In the genomic region with DNA sequence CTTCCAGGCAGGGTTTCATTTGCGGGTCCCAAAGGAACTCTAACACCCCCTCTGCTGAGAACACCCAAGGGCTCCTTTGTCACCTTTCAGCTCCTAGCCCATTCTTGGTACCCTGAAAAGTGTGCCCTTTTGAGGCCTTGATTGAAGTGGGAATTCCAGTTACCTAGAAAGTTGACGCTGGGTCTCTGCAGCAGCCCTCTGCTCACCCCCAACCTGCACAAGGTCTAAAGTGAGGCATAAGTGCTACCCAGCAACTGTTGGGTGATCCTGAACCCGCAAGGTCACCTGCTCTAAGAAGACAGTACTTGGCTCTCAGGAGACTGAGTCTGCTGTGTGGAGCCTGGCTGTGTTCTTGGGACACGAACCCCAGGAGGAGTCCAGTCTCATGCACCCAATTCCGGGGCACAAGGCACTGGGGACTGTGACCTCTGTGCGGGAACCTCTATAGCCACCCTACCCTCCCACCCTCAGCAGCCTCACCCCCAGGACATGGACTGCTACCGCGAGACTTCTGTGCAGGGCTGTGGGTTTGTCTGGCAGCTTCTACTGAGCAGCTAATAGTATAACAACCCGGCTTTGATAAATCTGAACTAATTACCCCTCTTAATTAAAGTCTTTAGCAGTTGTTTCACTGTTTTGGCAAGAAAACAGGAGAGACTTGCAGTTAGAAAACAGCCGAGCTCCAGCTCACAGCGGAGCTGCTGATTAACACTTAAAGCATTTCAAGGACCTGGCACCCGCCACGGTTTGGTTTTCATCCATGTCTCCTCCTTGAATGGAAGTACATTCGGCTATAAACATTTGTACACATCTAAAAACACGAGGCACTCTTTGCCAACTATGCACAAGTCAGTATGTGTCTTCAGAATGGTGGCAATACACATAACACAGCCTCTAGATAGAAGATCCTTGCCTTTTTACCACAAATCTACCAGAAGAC, we compare ENCODE assay signal across 17 mouse cellular contexts. TPM values are rescaled to one million over a fixed set of nuclear protein-coding genes. Genes with fewer than 3 reads are reported as not detected.
DNase-seq lines count a peak whose midpoint lies in the region; ATAC-seq and TF ChIP-seq lines count a peak whose summit lies in the region.
"Had no signal": no experiment of that assay in that cellular context is flagged by ENCODE, and none has a peak within 500 bp of the region (broad histone marks: within the 10 kb centered on the region; RNA-seq: fewer than 3 reads in every experiment).

No protein-coding gene starts in this region.

- no peak for ATAC-seq in lung, embryonic 14.5 days (ENCODE audit: insufficient read depth)
- peak; percentile 45 for ATAC-seq in forebrain, embryonic 11.5 days (replicated peaks; ENCODE audit: low FRiP score)
- ATAC-seq in midbrain, embryonic 13.5 days = peak; percentile 65
- ATAC-seq in monocyte, adult 5-6 weeks (replicated peaks; ENCODE audit: insufficient number of reproducible peaks, low FRiP score, low TSS enrichment, poor library complexity, severe bottlenecking) = no peak

- no peak overlapping the region for H3K9ac ChIP-seq in lung, embryonic 14.5 days
- peak overlapping the region; percentile 13; the same call in 1 of the 2 replicates for H3K9ac ChIP-seq in forebrain, embryonic 11.5 days (ENCODE audit: low read length)
- H3K9ac ChIP-seq in midbrain, embryonic 13.5 days (replicated peaks) = no peak overlapping the region
- H3K9ac ChIP-seq: embryonic facial prominence, embryonic 12.5 days; limb, embryonic 15.5 days had no signal

- TF ChIP-seq CTCF in lung, embryonic 14.5 days (IDR thresholded peaks at IDR 0.05; ENCODE audit: low read depth) = no peak

- H3K4me2 ChIP-seq in lung, embryonic 14.5 days = no peak overlapping the region
- H3K4me2 ChIP-seq in forebrain, embryonic 11.5 days (ENCODE audit: low read depth, low read length, severe bottlenecking) = peak overlapping the region; percentile 75
- H3K4me2 ChIP-seq in midbrain, embryonic 13.5 days (replicated peaks) = no peak overlapping the region
- H3K4me2 ChIP-seq: embryonic facial prominence, embryonic 12.5 days; limb, embryonic 15.5 days had no signal

- H3K27ac ChIP-seq in lung, embryonic 14.5 days (ENCODE audit: low read depth) = no peak overlapping the region
- no peak overlapping the region for H3K27ac ChIP-seq in forebrain, embryonic 11.5 days (ENCODE audit: low read depth, low read length)
- H3K27ac ChIP-seq in midbrain, embryonic 13.5 days = no peak overlapping the region
- H3K27ac ChIP-seq: embryonic facial prominence, embryonic 12.5 days; limb, embryonic 15.5 days had no signal

- no peak overlapping the region for H3K4me3 ChIP-seq in lung, embryonic 14.5 days (ENCODE audit: low read depth, low read length)
- H3K4me3 ChIP-seq in forebrain, embryonic 11.5 days (ENCODE audit: low read depth, low read length) = peak overlapping the region; percentile 21; the same call in 1 of the 2 replicates
- H3K4me3 ChIP-seq in midbrain, embryonic 13.5 days (replicated peaks) = no peak overlapping the region
- H3K4me3 ChIP-seq: embryonic facial prominence, embryonic 12.5 days; limb, embryonic 15.5 days had no signal

- peak; percentile 51 for DNase-seq in adrenal gland, postnatal 25 days
- no peak for DNase-seq in adrenal gland, postnatal 4 days (ENCODE audit: low spot score in 2 of 2)
- DNase-seq in lung, embryonic 14.5 days = peak; percentile 28
- no peak for DNase-seq in lung, postnatal 14 days
- DNase-seq in forebrain, embryonic 11.5 days (ENCODE audit: low spot score) = peak; percentile 68
- DNase-seq in urinary bladder, postnatal 14 days (ENCODE audit: low spot score) = no peak
- DNase-seq: cerebellum, adult 11 months; kidney, adult 11 months had no signal

- H3K27me3 ChIP-seq in lung, embryonic 14.5 days (ENCODE audit: insufficient read depth, low read length) = peaks cover 78% of the 10 kb centered on the region
- peaks cover 18% of the 10 kb centered on the region for H3K27me3 ChIP-seq in forebrain, embryonic 11.5 days (ENCODE audit: control insufficient read depth, insufficient read depth, low read length)
- H3K27me3 ChIP-seq in midbrain, embryonic 13.5 days = peaks cover 95% of the 10 kb centered on the region

- H3K36me3 ChIP-seq in lung, embryonic 14.5 days (ENCODE audit: insufficient read depth) = no peaks in the 10 kb centered on the region
- H3K36me3 ChIP-seq in forebrain, embryonic 11.5 days (ENCODE audit: control insufficient read depth, insufficient read depth, low read length) = no peaks in the 10 kb centered on the region
- H3K36me3 ChIP-seq in midbrain, embryonic 13.5 days = no peaks in the 10 kb centered on the region
- H3K36me3 ChIP-seq: embryonic facial prominence, embryonic 12.5 days; G1E; limb, embryonic 15.5 days had no signal

- H3K9me3 ChIP-seq in lung, embryonic 14.5 days (ENCODE audit: low read depth, low read length) = no peaks in the 10 kb centered on the region
- no peaks in the 10 kb centered on the region for H3K9me3 ChIP-seq in forebrain, embryonic 11.5 days (ENCODE audit: control insufficient read depth, low read length)
- no peaks in the 10 kb centered on the region for H3K9me3 ChIP-seq in midbrain, embryonic 13.5 days
- H3K9me3 ChIP-seq: embryonic facial prominence, embryonic 12.5 days; limb, embryonic 15.5 days had no signal

- WGBS in lung, embryonic 14.5 days = 2% methylated on average over 15 of the region's 15 CpGs
- 2% methylated on average over 15 of the region's 15 CpGs for WGBS in forebrain, embryonic 11.5 days
- WGBS in midbrain, embryonic 13.5 days = 5% methylated on average over 15 of the region's 15 CpGs

- H3K4me1 ChIP-seq in lung, embryonic 14.5 days (ENCODE audit: insufficient read depth) = no peaks in the 10 kb centered on the region
- H3K4me1 ChIP-seq in forebrain, embryonic 11.5 days (replicated peaks; ENCODE audit: control insufficient read depth, insufficient read depth, low read length) = peaks cover 12% of the 10 kb centered on the region; the same call in 1 of the 2 replicates
- peaks cover 18% of the 10 kb centered on the region for H3K4me1 ChIP-seq in midbrain, embryonic 13.5 days (replicated peaks)

RNA-seq across cellular contexts. Expression of a gene that starts 4.1 kb away (rescaled TPM):
- not detected in 2 replicates for total RNA-seq in adrenal gland, postnatal 25 days (2021)
- total RNA-seq in adrenal gland, postnatal 4 days (2021) = not detected
- polyA plus RNA-seq in lung, embryonic 14.5 days (2014; fragmentation: Nextera tagmentation; extraction: Ambion mirVana) = not detected in 2 replicates
- 34.9 and 37.0 TPM in 2 replicates for polyA plus RNA-seq in forebrain, embryonic 11.5 days (2014; fragmentation: Nextera tagmentation; extraction: Ambion mirVana)
- 2.9 and 4.7 TPM in 2 replicates for polyA plus RNA-seq in midbrain, embryonic 13.5 days (2015; fragmentation: Nextera tagmentation; extraction: Ambion mirVana)
- not detected in 3 replicates for total RNA-seq in monocyte, adult 5-6 weeks (2017)
- total RNA-seq: G1E; gastrocnemius, adult 8-10 months; megakaryocyte, adult 5-6 weeks had no signal
- polyA plus RNA-seq: G1E; heart, embryonic 16.5 days; limb, embryonic 15.5 days; spleen, adult 2 months had no signal

Comparison
In these comparisons a context has a peak if more than half of its experiments do, and no peak if none do; other contexts are left out.
1. DNase-seq: peak in adrenal gland, postnatal 25 days (single experiment), lung, embryonic 14.5 days (single experiment) and forebrain, embryonic 11.5 days (single experiment); none in adrenal gland, postnatal 4 days (0 of 2), lung, postnatal 14 days (single experiment) and urinary bladder, postnatal 14 days (single experiment).
2. ATAC-seq: peak in forebrain, embryonic 11.5 days (single experiment) and midbrain, embryonic 13.5 days (single experiment); none in lung, embryonic 14.5 days (single experiment) and monocyte, adult 5-6 weeks (single experiment).